ENCODE assay signal across 9 mouse cellular contexts in genomic region chr17:13867475-13867874, GRCm38 (mm10).
A peak's percentile ranks its signal among the peaks of the same experiment; 100 is the strongest.
DNase-seq lines count a peak whose midpoint lies in the region; ATAC-seq lines count a peak whose summit lies in the region.
"Had no signal": no experiment of that assay in that cellular context is flagged by ENCODE, and none has a peak within 500 bp of the region (broad histone marks: within the 10 kb centered on the region; RNA-seq: fewer than 3 reads in every experiment).

No protein-coding gene starts in this region.

- no peak overlapping the region for H3K9ac ChIP-seq in kidney, embryonic 15.5 days

- peak; percentile 67; the same call in 1 of the 2 replicates for ATAC-seq in kidney, embryonic 15.5 days (replicated peaks; ENCODE audit: low FRiP score)
- no peak for ATAC-seq in cerebellum, adult (ENCODE audit: insufficient number of reproducible peaks, low FRiP score, low TSS enrichment)
- ATAC-seq: hindbrain, postnatal 0 days had no signal

- H3K9me3 ChIP-seq in kidney, embryonic 15.5 days (replicated peaks): no peaks in the 10 kb centered on the region
- H3K9me3 ChIP-seq in forebrain, embryonic 10.5 days: peaks cover 3% of the 10 kb centered on the region; the same call in 1 of the 2 replicates

- no peaks in the 10 kb centered on the region for H3K27me3 ChIP-seq in kidney, embryonic 15.5 days
- H3K27me3 ChIP-seq in forebrain, embryonic 10.5 days (ENCODE audit: poor library complexity, severe bottlenecking): no peaks in the 10 kb centered on the region

- peaks cover 48% of the 10 kb centered on the region for H3K36me3 ChIP-seq in kidney, embryonic 15.5 days
- H3K36me3 ChIP-seq in forebrain, embryonic 10.5 days (replicated peaks): peaks cover 84% of the 10 kb centered on the region

- no peaks in the 10 kb centered on the region for H3K4me1 ChIP-seq in kidney, embryonic 15.5 days
- peaks cover 4% of the 10 kb centered on the region; the same call in 1 of the 2 replicates for H3K4me1 ChIP-seq in forebrain, embryonic 10.5 days

- H3K27ac ChIP-seq in kidney, embryonic 15.5 days: peak overlapping the region; percentile 32; the same call in 1 of the 2 replicates
- no peak overlapping the region for H3K27ac ChIP-seq in forebrain, embryonic 10.5 days
- H3K27ac ChIP-seq: hindbrain, postnatal 0 days had no signal

- DNase-seq in adrenal gland, postnatal 14 days: peak; percentile 21
- DNase-seq in adrenal gland, postnatal 4 days (ENCODE audit: low spot score in 2 of 2): no peak
- DNase-seq in embryo, embryonic 11 days: peak; percentile 21
- peak; percentile 51 for DNase-seq in lung, postnatal 14 days
- no peak for DNase-seq in forebrain, embryonic 10.5 days (ENCODE audit: extremely low spot score, low spot score)
- DNase-seq in left cerebral cortex, adult 18-20 months (ENCODE audit: low spot score in 2 of 2): no peak

- no peak overlapping the region for H3K4me3 ChIP-seq in kidney, embryonic 15.5 days (replicated peaks)
- H3K4me3 ChIP-seq in forebrain, embryonic 10.5 days: no peak overlapping the region

- WGBS in kidney, embryonic 15.5 days: 51% methylated on average over 6 of the region's 6 CpGs
- 62% methylated on average over 6 of the region's 6 CpGs for WGBS in forebrain, embryonic 10.5 days

- no peak overlapping the region for H3K4me2 ChIP-seq in kidney, embryonic 15.5 days

Comparison
In these comparisons a context has a peak if more than half of its experiments do, and no peak if none do; other contexts are left out.
1. DNase-seq: peak in adrenal gland, postnatal 14 days (single experiment), embryo, embryonic 11 days (single experiment) and lung, postnatal 14 days (single experiment); none in adrenal gland, postnatal 4 days (0 of 2), forebrain, embryonic 10.5 days (single experiment) and left cerebral cortex, adult 18-20 months (0 of 2).